Mouse (Mus musculus) cerebellum, adult (tissue): ENCODE measurements around the gene Tbc1d20.
A peak's percentile ranks its signal among the peaks of the same experiment; 100 is the strongest.

Source experiments
- ATAC-seq: cut with Nextera tagmentation; 2 replicates; pipeline ENCODE4 v1.9.2; 2017; ENCODE audit warnings: mild to moderate bottlenecking, moderate library complexity, mixed read lengths; ENCODE audit not compliant: insufficient number of reproducible peaks, low FRiP score, low TSS enrichment

Tbc1d20 gene

GRCm38 (mm10) chr2:152324842-152325241 lies 31.2 kb downstream of the Tbc1d20 start:
- ATAC-seq = no peak

GRCm38 (mm10) chr2:152326157-152326556 lies 32.5 kb downstream of the Tbc1d20 start:
- ATAC-seq = no peak

DNA sequence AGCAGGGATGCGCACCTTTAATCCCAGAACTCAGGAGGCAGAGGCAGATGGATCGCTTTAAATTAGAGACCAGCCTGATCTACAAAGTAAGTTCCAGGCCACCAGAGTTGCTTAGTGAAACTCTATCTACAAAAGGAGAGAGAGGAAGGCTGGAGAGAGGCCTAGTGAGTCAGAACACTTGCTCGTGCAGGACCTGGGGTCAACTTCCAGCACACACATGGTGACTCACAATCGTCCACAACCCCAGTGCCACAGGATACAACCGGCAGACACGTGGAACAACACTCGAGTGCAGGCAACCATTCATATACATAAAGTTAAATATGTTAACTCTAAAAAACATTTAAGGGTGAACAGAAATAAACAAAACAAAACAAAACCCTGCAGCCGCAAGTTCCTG lies 33.0 kb downstream of the Tbc1d20 start:
- no peak for ATAC-seq

- ATAC-seq = no peak
Measured at GRCm38 (mm10) chr2:152327980-152328379, 34.4 kb downstream of the Tbc1d20 start.

- no peak for ATAC-seq
Measured at GRCm38 (mm10) chr2:152330858-152331423, 37.3 kb downstream of the Tbc1d20 start.

DNA sequence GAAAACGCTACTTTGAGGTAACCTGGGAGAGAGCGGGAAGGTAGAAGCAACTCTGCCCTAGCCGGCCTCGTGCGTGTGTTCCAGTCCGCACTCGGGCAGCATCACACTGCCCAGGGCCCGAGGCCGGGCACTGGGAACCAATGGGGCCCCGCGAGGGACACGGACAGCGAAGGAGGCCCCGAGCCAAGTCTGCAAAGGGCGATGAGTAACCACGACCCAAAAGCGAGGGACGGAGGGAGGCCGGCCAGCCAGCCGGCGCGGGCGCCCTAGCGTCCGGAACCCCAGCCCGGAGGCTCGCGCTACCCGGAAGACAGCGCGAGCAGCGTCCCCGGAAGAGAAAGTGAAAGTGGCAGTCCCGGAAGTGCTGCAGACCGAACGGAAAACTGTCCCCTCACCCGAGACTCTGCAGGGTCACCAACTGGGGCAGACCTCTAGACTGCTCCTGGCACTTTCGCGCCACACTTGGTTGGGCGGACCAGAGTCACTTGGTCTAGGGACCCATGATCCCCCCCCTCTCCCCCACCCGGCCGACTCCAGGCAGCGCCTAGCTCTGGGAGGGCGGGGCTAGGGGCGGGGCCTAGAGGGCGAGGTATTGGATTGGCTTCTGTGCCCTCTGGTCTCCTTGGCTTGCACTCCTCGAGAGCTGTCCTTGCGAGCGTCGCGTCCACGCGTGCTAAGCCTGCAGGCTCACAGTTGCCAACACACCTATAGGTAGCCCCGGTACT lies 38.6 kb downstream of the Tbc1d20 start, which contains the start of gene Rbck1:
Gene Rbck1 (minus strand): TSS at position 553 of the 725 bp plus-strand sequence.
- peak; percentile 97 for ATAC-seq

GRCm38 (mm10) chr2:152333345-152334006 lies 39.8 kb downstream of the Tbc1d20 start:
- no peak for ATAC-seq

- no peak for ATAC-seq
Measured at GRCm38 (mm10) chr2:152335289-152335820, 41.7 kb downstream of the Tbc1d20 start.

GRCm38 (mm10) chr2:152336856-152337255 lies 43.2 kb downstream of the Tbc1d20 start:
- ATAC-seq = no peak

DNA sequence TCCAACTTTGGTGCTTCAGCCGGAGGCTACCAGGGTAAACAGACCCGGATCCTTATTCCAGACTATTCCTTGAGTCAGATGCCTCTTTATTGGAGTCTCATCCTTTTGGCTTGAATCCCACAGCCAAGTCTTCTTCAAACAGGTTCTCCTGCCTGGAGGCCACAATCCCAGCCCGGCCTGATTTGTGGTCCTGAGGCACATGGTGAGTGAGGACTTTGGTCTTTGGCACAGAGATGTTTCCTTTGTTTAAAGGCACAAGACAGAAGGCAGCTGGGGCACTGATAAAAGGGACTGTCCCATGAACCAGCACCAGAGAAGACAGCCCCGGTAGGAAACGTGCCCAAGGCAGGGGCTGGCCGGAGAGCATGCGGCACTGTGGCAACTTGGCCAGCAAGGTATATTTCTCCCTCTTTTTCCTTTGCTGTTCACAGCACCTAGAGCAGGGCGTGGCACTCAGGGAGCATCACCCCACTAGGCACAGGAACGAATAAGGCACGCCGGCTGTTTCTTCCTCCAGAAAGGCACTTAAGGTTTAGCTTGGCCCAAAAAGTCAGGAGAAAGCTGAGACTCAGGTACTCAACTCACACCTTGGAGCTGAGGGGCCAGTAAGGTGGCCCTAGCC lies 44.1 kb downstream of the Tbc1d20 start:
- ATAC-seq = no peak

DNA sequence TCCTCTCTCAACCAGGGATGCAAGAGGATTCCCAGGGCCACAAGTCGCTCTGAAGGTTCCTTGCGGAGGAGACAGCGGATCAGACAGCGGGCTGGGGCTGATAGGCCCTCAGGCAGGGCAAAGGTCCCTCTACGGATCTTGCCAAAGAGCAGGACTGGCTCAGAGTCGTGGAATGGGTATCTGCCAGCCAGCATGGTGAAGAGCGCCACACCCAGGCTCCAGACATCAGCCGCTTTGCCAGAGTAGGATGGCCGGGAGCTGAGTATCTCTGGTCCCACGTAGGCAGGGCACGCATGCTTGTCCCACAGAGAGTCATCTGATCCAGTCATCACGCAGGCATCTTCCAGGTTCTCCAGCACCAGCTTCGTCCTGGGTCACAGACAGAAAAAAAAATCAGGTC lies 44.7 kb downstream of the Tbc1d20 start:
- ATAC-seq = no peak

DNA sequence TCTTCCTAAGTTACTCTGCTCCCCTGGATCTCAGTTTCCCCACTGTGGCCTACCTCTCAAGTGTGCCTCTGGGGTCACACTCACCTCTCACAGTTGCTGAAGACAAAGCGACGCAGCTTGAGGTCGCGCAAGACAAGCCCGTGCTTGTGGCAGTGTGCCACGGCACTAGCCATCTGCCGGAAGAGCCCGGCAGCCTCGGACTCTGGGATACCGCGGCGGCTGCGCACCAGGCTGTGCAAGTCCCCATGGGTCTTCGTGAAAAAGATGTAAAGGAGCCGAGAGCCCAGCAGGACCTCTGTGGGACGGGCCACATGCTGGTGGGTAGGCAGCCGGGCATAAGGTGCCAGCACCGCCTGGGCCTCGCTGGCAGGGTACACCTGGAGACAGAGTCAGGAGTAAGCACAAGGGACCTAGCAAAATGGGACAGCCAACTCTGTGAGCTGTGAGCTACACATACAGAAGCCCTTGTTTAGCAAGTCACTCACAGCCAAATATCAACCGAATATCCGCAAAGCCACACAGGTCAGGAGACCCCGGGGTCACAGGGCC lies 46.1 kb downstream of the Tbc1d20 start:
- ATAC-seq = no peak

DNA sequence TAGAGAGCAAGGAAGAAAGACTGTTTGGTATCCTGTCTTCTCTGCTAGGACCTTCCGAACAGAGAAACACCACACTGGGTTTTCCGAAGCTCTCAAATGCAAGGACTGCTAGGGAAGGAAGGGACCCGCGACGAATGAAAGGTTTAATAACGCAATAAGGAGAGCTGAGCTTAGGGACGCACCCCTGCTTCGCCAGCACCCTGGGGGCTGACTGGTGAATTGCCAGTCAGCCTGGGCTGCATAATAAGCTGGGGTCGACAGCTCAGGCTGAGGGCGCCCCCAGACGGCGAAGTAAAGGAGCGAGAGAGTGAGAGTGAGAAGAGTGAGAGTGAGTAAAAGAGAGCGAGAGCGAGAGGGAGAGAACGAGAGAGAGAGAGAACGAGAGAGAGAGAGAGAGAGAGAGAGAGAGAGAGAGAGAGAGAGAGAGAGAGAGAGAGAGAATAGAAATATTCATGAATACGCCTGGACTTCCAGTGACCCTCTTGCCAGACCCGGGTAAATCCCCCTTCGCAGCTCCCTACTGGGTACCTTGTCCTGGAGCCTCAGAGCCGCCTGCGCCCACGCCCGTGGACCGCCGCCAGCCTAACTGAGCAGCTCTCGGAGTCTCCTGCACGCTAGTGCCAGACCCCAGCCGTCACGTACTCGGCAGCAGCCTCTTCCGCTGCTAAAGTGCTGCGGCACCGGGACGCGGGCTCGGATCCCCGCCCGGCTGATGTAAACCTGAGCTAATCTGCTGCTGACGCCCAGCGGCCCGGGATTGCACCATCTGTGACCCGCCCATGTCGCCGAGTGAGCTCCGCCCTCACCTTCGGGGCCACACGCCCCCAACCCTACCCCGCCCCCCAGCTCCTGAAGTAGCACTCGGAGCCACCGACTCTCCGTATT lies 49.9 kb downstream of the Tbc1d20 start, which contains the start of gene Trib3:
Gene Trib3 (minus strand): TSS at position 704 of the 885 bp plus-strand sequence.
- peak; percentile 74 for ATAC-seq

- no peak for ATAC-seq
Measured at GRCm38 (mm10) chr2:152344361-152344760, 50.7 kb downstream of the Tbc1d20 start.

GRCm38 (mm10) chr2:152344909-152345308 lies 51.3 kb downstream of the Tbc1d20 start:
- no peak for ATAC-seq

GRCm38 (mm10) chr2:152345393-152345792 lies 51.8 kb downstream of the Tbc1d20 start:
- no peak for ATAC-seq

GRCm38 (mm10) chr2:152346776-152347465 lies 53.3 kb downstream of the Tbc1d20 start:
- ATAC-seq = no peak

DNA sequence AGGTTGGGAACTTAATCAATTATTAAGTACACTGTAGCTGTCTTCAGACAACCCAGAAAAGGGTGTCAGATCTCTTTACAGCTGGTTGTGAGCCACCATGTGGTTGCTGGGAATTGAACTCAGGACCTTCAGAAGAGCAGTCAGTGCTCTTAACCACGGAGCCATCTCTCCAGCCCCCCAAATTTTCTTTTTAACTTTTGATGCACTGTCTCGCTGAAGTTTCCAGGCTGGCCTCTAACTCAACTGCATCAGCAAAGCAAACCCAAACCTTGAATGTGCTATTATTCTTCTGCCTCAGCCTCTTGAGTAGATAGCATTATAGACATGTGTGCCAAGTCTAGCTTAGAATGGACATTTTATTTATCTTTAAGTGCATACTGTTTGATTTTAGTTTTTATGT lies 54.1 kb downstream of the Tbc1d20 start:
- ATAC-seq = no peak

DNA sequence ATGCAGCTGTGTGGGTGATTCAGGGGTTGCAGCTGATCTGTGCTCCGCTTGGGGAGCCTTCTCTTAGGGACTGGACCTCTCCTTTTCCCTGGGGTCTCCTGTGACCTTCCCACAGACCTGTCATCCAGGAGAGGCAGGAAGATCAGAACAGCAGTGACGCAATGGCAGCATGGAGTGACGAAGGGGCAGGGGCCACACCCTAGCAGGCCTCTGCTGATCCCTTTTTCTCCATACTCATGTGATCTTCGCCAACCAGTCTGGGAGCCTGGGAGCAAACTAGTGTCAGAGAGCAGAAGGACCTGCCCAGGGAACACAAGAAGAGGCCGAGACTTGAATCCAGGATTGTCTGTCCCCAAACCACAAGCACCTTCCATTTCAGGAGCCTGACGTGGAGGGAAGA lies 55.6 kb downstream of the Tbc1d20 start:
- ATAC-seq = no peak
